Mouse (Mus musculus): ENCODE results near the gene Brk1. TPM values are rescaled to one million over a fixed set of nuclear protein-coding genes. Genes with fewer than 3 reads are reported as not detected.
A peak's percentile ranks its signal among the peaks of the same experiment; 100 is the strongest.

Gene Brk1
- polyA plus RNA-seq, 1 experiment from 2014 or later = 258 TPM

- Histone ChIP-seq H3K4me2 (no peak within 1 kb of the TSS), H3K4me1 (peaks cover 10% of the 10 kb centered on the region), H3K27ac (replicated peaks) (no peak within 1 kb of the TSS), H3K27me3 (replicated peaks) (no peaks in the 10 kb centered on the region), H3K9me3 (replicated peaks) (no peaks in the 10 kb centered on the region), H3K4me3 (replicated peaks) (no peak within 1 kb of the TSS), H3K9ac (replicated peaks) (no peak within 1 kb of the TSS), H3K36me3 (no peaks in the 10 kb centered on the region)
- 32% methylated on average over 23 of the region's 23 CpGs for WGBS
- no peak for ATAC-seq (ENCODE audit: low FRiP score)
These were observed 3.9 kb upstream of the Brk1 start, which contains the start of gene Fancd2os for GRCm38 (mm10) chr6:113600543-113601139. TSS of gene Fancd2os (minus strand) at chr6:113600715.

GRCm38 (mm10) chr6:113602821-113603220 lies 1.8 kb upstream of the Brk1 start:
- Histone ChIP-seq H3K9me3 (replicated peaks) (no peaks in the 10 kb centered on the region), H3K27me3 (replicated peaks) (no peaks in the 10 kb centered on the region), H3K36me3 (peaks cover 2% of the 10 kb centered on the region; the same call in 1 of the 2 replicates), H3K4me1 (peaks cover 24% of the 10 kb centered on the region), H3K4me2 (no peak overlapping the region), H3K27ac (replicated peaks) (no peak overlapping the region), H3K4me3 (replicated peaks) (no peak overlapping the region), H3K9ac (replicated peaks) (no peak overlapping the region)
- WGBS = 94% methylated on average over 6 of the region's 6 CpGs
- ATAC-seq (ENCODE audit: low FRiP score) = no peak

- Histone ChIP-seq H3K4me3 (replicated peaks) (peak overlapping the region; percentile 96), H3K9ac (replicated peaks) (peak overlapping the region; percentile 66), H3K27ac (replicated peaks) (peak overlapping the region; percentile 88), H3K36me3 (peaks cover 2% of the 10 kb centered on the region; the same call in 1 of the 2 replicates), H3K9me3 (replicated peaks) (no peaks in the 10 kb centered on the region), H3K4me2 (peak overlapping the region; percentile 66), H3K27me3 (replicated peaks) (no peaks in the 10 kb centered on the region), H3K4me1 (peaks cover 29% of the 10 kb centered on the region)
- WGBS = 50% methylated on average over 12 of the region's 12 CpGs
- no peak for ATAC-seq (ENCODE audit: low FRiP score)
These were observed 579 bp upstream of the Brk1 start for GRCm38 (mm10) chr6:113603993-113604392.

- no peak for ATAC-seq (ENCODE audit: low FRiP score)
- peaks cover 2% of the 10 kb centered on the region; the same call in 1 of the 2 replicates for H3K36me3 ChIP-seq
- H3K27ac ChIP-seq (replicated peaks) = peak overlapping the region; percentile 88
- peak overlapping the region; percentile 80 for H3K9ac ChIP-seq (replicated peaks)
- no peaks in the 10 kb centered on the region for H3K27me3 ChIP-seq (replicated peaks)
- peak overlapping the region; percentile 66 for H3K4me2 ChIP-seq
- H3K4me1 ChIP-seq = peaks cover 27% of the 10 kb centered on the region
- H3K9me3 ChIP-seq (replicated peaks) = no peaks in the 10 kb centered on the region
- peak overlapping the region; percentile 96 for H3K4me3 ChIP-seq (replicated peaks)
- 3% methylated on average over 10 of the region's 10 CpGs for WGBS
These were observed 613 bp downstream of the Brk1 start for GRCm38 (mm10) chr6:113605224-113605545.

- Histone ChIP-seq H3K4me1 (peaks cover 27% of the 10 kb centered on the region), H3K36me3 (peaks cover 15% of the 10 kb centered on the region), H3K27me3 (replicated peaks) (no peaks in the 10 kb centered on the region), H3K4me2 (no peak overlapping the region), H3K27ac (replicated peaks) (no peak overlapping the region), H3K9ac (replicated peaks) (no peak overlapping the region), H3K4me3 (replicated peaks) (no peak overlapping the region), H3K9me3 (replicated peaks) (no peaks in the 10 kb centered on the region)
- 88% methylated on average over 6 of the region's 6 CpGs for WGBS
- no peak for ATAC-seq (ENCODE audit: low FRiP score)
These were observed 4.3 kb downstream of the Brk1 start for GRCm38 (mm10) chr6:113608871-113609270.

- WGBS = 95% methylated on average over 7 of the region's 7 CpGs
- no peak for ATAC-seq (ENCODE audit: low FRiP score)
These were observed 4.7 kb downstream of the Brk1 start for GRCm38 (mm10) chr6:113609293-113609692.

GRCm38 (mm10) chr6:113612258-113612969 lies 7.8 kb downstream of the Brk1 start:
- no peak overlapping the region for H3K4me2 ChIP-seq
- 0 out of 2 replicates have a peak, but pooled peaks cover 6% of the 10 kb centered on the region for H3K4me1 ChIP-seq
- no peak for ATAC-seq (ENCODE audit: low FRiP score)
- no peaks in the 10 kb centered on the region for H3K27me3 ChIP-seq (replicated peaks)
- H3K9me3 ChIP-seq (replicated peaks) = no peaks in the 10 kb centered on the region
- no peak overlapping the region for H3K9ac ChIP-seq (replicated peaks)
- peaks cover 45% of the 10 kb centered on the region for H3K36me3 ChIP-seq
- no peak overlapping the region for H3K4me3 ChIP-seq (replicated peaks)
- no peak overlapping the region for H3K27ac ChIP-seq (replicated peaks)
- 95% methylated on average over 8 of the region's 8 CpGs for WGBS

More at GRCm38 (mm10) chr6:113609293-113609692, 4.7 kb downstream of the Brk1 start:
- H3K27ac ChIP-seq (replicated peaks) = no peak overlapping the region
- no peak overlapping the region for H3K4me2 ChIP-seq
- H3K9me3 ChIP-seq (replicated peaks) = no peaks in the 10 kb centered on the region
- H3K27me3 ChIP-seq (replicated peaks) = no peaks in the 10 kb centered on the region
- no peak overlapping the region for H3K4me3 ChIP-seq (replicated peaks)
- peaks cover 18% of the 10 kb centered on the region for H3K36me3 ChIP-seq
- peaks cover 24% of the 10 kb centered on the region for H3K4me1 ChIP-seq
- no peak overlapping the region for H3K9ac ChIP-seq (replicated peaks)

- ATAC-seq (ENCODE audit: low FRiP score) = no peak
- H3K27me3 ChIP-seq (replicated peaks) = no peaks in the 10 kb centered on the region
- no peak overlapping the region for H3K27ac ChIP-seq (replicated peaks)
- H3K9ac ChIP-seq (replicated peaks) = no peak overlapping the region
- 97% methylated on average over 7 of the region's 7 CpGs for whole genome bisulfite sequencing
- H3K4me2 ChIP-seq = no peak overlapping the region
- H3K9me3 ChIP-seq (replicated peaks) = no peaks in the 10 kb centered on the region
- H3K4me1 ChIP-seq = no peaks in the 10 kb centered on the region
- no peak overlapping the region for H3K4me3 ChIP-seq (replicated peaks)
- H3K36me3 ChIP-seq = peaks cover 52% of the 10 kb centered on the region
These were observed 9.6 kb downstream of the Brk1 start for GRCm38 (mm10) chr6:113614152-113614551.

GRCm38 (mm10) chr6:113614997-113615396 lies 10.4 kb downstream of the Brk1 start:
- Histone ChIP-seq H3K36me3 (peaks cover 52% of the 10 kb centered on the region), H3K4me3 (replicated peaks) (no peak overlapping the region), H3K9me3 (replicated peaks) (no peaks in the 10 kb centered on the region), H3K9ac (replicated peaks) (no peak overlapping the region), H3K4me2 (no peak overlapping the region), H3K4me1 (no peaks in the 10 kb centered on the region), H3K27me3 (replicated peaks) (no peaks in the 10 kb centered on the region), H3K27ac (replicated peaks) (no peak overlapping the region)
- ATAC-seq (ENCODE audit: low FRiP score) = no peak
- 98% methylated on average over 8 of the region's 8 CpGs for WGBS

- Histone ChIP-seq H3K9me3 (replicated peaks) (no peaks in the 10 kb centered on the region), H3K27me3 (replicated peaks) (no peaks in the 10 kb centered on the region), H3K4me3 (replicated peaks) (no peak overlapping the region), H3K4me1 (no peaks in the 10 kb centered on the region), H3K9ac (replicated peaks) (no peak overlapping the region), H3K27ac (replicated peaks) (no peak overlapping the region), H3K36me3 (peaks cover 52% of the 10 kb centered on the region), H3K4me2 (no peak overlapping the region)
- ATAC-seq (ENCODE audit: low FRiP score) = no peak
- 94% methylated on average over 4 of the region's 4 CpGs for WGBS
These were observed 10.9 kb downstream of the Brk1 start for GRCm38 (mm10) chr6:113615489-113615888.

GRCm38 (mm10) chr6:113623386-113623785 lies 18.8 kb downstream of the Brk1 start:
- Histone ChIP-seq H3K27ac (replicated peaks) (peak overlapping the region; percentile 91), H3K4me3 (replicated peaks) (peak overlapping the region; percentile 79), H3K27me3 (replicated peaks) (no peaks in the 10 kb centered on the region), H3K9ac (replicated peaks) (no peak overlapping the region), H3K36me3 (peaks cover 8% of the 10 kb centered on the region), H3K4me2 (peak overlapping the region; percentile 71), H3K4me1 (peaks cover 14% of the 10 kb centered on the region), H3K9me3 (replicated peaks) (no peaks in the 10 kb centered on the region)
- ATAC-seq (ENCODE audit: low FRiP score) = no peak
- WGBS = 73% methylated on average over 5 of the region's 5 CpGs

Measured in neural tube, embryonic 15.5 days (tissue).